Mouse (Mus musculus) testis, adult 2 months (tissue): ENCODE data around the gene Pde4a.

Experiments used
- CTCF ChIP-seq: fragments of 200-500 bp; IDR thresholded peaks from 2 replicates; pipeline ENCODE4 v1.5.1; 2012; ENCODE audit warnings: low read depth, mild to moderate bottlenecking, inconsistent platforms, low read length, moderate library complexity; ENCODE audit not compliant: control insufficient read depth, insufficient read depth, insufficient replicate concordance
- POLR2A ChIP-seq: fragments of 200-500 bp; IDR thresholded peaks from 2 replicates; pipeline ENCODE4 v1.6.1; 2012; ENCODE audit warnings: low read depth, mild to moderate bottlenecking, inconsistent platforms, low read length, moderate library complexity; ENCODE audit not compliant: control insufficient read depth

- TF ChIP-seq POLR2A (no peak), CTCF (no peak)
Observed at GRCm38 (mm10) chr9:21148427-21148826, 17.1 kb upstream of the Pde4a start.
